Mouse (Mus musculus): ENCODE measurements around the gene R3hdm4. TPM values are rescaled to one million over a fixed set of nuclear protein-coding genes. Genes with fewer than 3 reads are reported as not detected.

Gene R3hdm4
- total and polyA plus RNA-seq, 3 experiments: 10.5 to 59.4 (median 22.3) TPM

DNA sequence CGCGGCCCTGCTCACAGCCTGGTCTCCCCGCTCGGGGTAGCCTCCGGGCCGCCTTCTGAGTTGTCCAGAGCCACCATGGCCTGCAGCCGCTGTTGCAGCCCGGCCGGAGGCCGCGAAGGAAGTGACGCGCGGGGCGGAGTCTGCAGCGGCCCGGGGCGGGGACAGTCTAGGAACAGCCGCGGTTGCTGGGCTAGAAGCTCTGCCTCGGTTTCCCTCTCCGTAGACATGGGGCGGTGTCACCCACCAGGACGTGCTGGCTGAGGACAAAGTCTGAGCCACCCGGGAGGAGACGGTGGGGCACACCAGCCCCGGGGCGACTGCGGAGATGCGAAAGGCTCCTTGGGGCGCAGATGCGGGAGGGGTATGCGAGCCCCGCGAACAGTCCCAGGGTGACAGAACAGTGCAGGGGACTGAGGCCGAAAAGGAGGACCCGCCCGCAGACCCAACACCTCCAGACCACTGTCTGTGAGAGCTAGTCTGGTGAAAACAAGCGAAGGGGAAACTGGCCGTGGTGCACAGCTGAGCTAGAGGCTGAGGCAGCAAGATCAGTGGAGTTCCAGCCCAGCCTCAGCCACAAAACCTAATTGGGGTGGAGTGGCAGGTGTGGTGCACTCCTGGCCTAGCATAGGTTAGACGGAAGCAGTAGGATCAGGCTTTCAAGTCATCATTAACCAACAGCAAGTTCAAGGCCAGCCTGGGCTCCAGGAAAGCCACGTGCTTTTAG is 4.0 kb downstream of the R3hdm4 start, which contains the start of gene Kiss1r:
Gene Kiss1r (plus strand): TSS at position 164 of the 724 bp plus-strand sequence.
- H3K4me1 ChIP-seq (ENCODE audit: control insufficient read depth in 1 of 2, insufficient read depth in 2 of 2): peaks cover 10 to 30% of the 10 kb centered on the region in 2 experiments
- H3K79me2 ChIP-seq (replicated peaks; ENCODE audit: control insufficient read depth, extremely low read depth, insufficient read depth, poor library complexity, severe bottlenecking): no peaks in the 10 kb centered on the region; the same call in 1 of the 2 replicates
- H3K9me3 ChIP-seq (replicated peaks; ENCODE audit: low read length): peaks cover 4% of the 10 kb centered on the region
- peak within 1 kb of the TSS; percentile 55 for H3K4me2 ChIP-seq (ENCODE audit: insufficient read depth, low read depth, poor library complexity, severe bottlenecking)
- peak within 1 kb of the TSS; percentile 83 to 93 (median 87) for H3K4me3 ChIP-seq (replicated peaks in 1 of 3; ENCODE audit: low read depth in 2 of 3, low read length in 2 of 3, poor library complexity in 1 of 3)
- in situ Hi-C loops (cut with MboI; ENCODE audit: low pct_ligation_motif_present, low pct_unique_long_range_greater_than_20kb, low sequenced_read_pairs): no loop called here
- H3K27me3 ChIP-seq (replicated peaks): no peaks in the 10 kb centered on the region
- DNase-seq (ENCODE audit: extremely low read depth): peak; percentile 64
- peak within 1 kb of the TSS; percentile 94 for H3K9ac ChIP-seq (ENCODE audit: insufficient read depth, low read depth)
- peak; percentile 70 for TF ChIP-seq HCFC1 (IDR thresholded peaks at IDR 0.05; ENCODE audit: low read depth, low read length)
- TF ChIP-seq NRF1 (IDR thresholded peaks at IDR 0.05; ENCODE audit: low read depth, low read length): 0 out of 2 replicates have a peak, but pooled peaks have one; percentile 9
- TF ChIP-seq JUND (conservative IDR thresholded peaks at IDR 0.05; ENCODE audit: low read depth, low read length): no peak
- TF ChIP-seq TCF12 (IDR thresholded peaks at IDR 0.05; ENCODE audit: low read depth, low read length): peak; percentile 88
- no peak for TF ChIP-seq SIN3A (IDR thresholded peaks at IDR 0.05; ENCODE audit: low read length)
- TF ChIP-seq CHD2 (IDR thresholded peaks at IDR 0.05; ENCODE audit: low read length): no peak
- TF ChIP-seq POLR2A (IDR thresholded peaks at IDR 0.05; ENCODE audit: low read depth, low read length): peak; percentile 95
- no peak for TF ChIP-seq USF1 (IDR thresholded peaks at IDR 0.05; ENCODE audit: low read depth, low read length)
- no peak for TF ChIP-seq UBTF (IDR thresholded peaks at IDR 0.05; ENCODE audit: low read depth, low read length)
- TF ChIP-seq TBP (conservative IDR thresholded peaks at IDR 0.05; ENCODE audit: low read depth, low read length): 0 out of 2 replicates have a peak, but pooled peaks have one; percentile 28
- TF ChIP-seq NELFE (IDR thresholded peaks at IDR 0.05; ENCODE audit: low read depth, low read length): peak; percentile 92
- peak; percentile 40; the same call in 1 of the 2 replicates for TF ChIP-seq ZMIZ1 (IDR thresholded peaks at IDR 0.05; ENCODE audit: low read depth, low read length)
- TF ChIP-seq MXI1 (IDR thresholded peaks at IDR 0.05; ENCODE audit: low read depth, low read length): peak; percentile 53
- no peak within 1 kb of the TSS for H3K27ac ChIP-seq (ENCODE audit: insufficient read depth, low read depth)
- peaks cover 0 to 21% of the 10 kb centered on the region in 2 experiments for H3K36me3 ChIP-seq (replicated peaks in 1 of 2; ENCODE audit: control insufficient read depth in 1 of 2, insufficient read depth in 1 of 2, low read length in 1 of 2)
- dilution Hi-C loops (cut with MboI; ENCODE audit: extremely low pct_ligation_motif_present, extremely low pct_unique_long_range_greater_than_20kb, low sequenced_read_pairs): no loop called here

DNA sequence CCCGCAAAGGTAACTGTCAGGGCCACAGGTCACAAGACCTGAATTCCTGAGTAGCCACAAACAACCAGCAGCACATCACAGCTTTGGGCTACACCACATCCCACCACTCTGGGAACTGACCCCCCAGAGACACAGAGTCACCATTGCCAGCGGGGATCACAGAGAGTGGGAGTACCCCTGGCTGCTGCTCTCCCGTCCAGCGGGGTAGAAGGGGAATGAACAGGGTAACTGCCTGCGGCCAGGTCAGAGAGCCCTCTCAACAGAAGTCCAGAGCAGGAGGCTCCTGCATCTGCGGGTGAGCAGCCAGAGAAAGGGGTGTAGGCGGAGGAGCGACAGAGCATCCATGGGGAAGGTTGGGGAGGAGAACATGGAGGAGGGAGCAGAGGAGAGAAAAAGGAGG is 4.9 kb downstream of the R3hdm4 start:
- Histone ChIP-seq H3K4me1 (ENCODE audit: control insufficient read depth in 1 of 2, insufficient read depth in 2 of 2) (peaks cover 10 to 30% of the 10 kb centered on the region in 2 experiments), H3K27ac (ENCODE audit: insufficient read depth, low read depth) (no peak overlapping the region), H3K36me3 (replicated peaks in 1 of 2; ENCODE audit: control insufficient read depth in 1 of 2, insufficient read depth in 1 of 2, low read length in 1 of 2) (peaks cover 4 to 30% of the 10 kb centered on the region in 2 experiments), H3K27me3 (replicated peaks) (no peaks in the 10 kb centered on the region), H3K79me2 (replicated peaks; ENCODE audit: control insufficient read depth, extremely low read depth, insufficient read depth, poor library complexity, severe bottlenecking) (no peaks in the 10 kb centered on the region; the same call in 1 of the 2 replicates), H3K9ac (ENCODE audit: insufficient read depth, low read depth) (peak overlapping the region; percentile 94), H3K4me2 (ENCODE audit: insufficient read depth, low read depth, poor library complexity, severe bottlenecking) (peak overlapping the region; percentile 55), H3K4me3 (replicated peaks in 1 of 3; ENCODE audit: low read depth in 2 of 3, low read length in 2 of 3, poor library complexity in 1 of 3) (peak overlapping the region; percentile 83 to 93 (median 87)), H3K9me3 (replicated peaks; ENCODE audit: low read length) (no peaks in the 10 kb centered on the region)
- TF ChIP-seq ZKSCAN1 (IDR thresholded peaks at IDR 0.05; ENCODE audit: borderline replicate concordance, low read depth, low read length) (no peak), ETS1 (conservative IDR thresholded peaks at IDR 0.05; ENCODE audit: low read depth, low read length) (no peak), TBP (conservative IDR thresholded peaks at IDR 0.05; ENCODE audit: low read depth, low read length) (no peak), JUND (conservative IDR thresholded peaks at IDR 0.05; ENCODE audit: low read depth, low read length) (no peak), SMC3 (IDR thresholded peaks at IDR 0.05; ENCODE audit: low read depth, low read length) (no peak), BHLHE40 (IDR thresholded peaks at IDR 0.05; ENCODE audit: low read depth, low read length) (no peak), PAX5 (IDR thresholded peaks at IDR 0.05; ENCODE audit: low read length) (no peak), POLR2AphosphoS2 (IDR thresholded peaks at IDR 0.05; ENCODE audit: low read depth, low read length) (no peak), UBTF (IDR thresholded peaks at IDR 0.05; ENCODE audit: low read depth, low read length) (no peak)
- no peak for DNase-seq (ENCODE audit: extremely low read depth)
- in situ Hi-C loops (cut with MboI; ENCODE audit: low pct_ligation_motif_present, low pct_unique_long_range_greater_than_20kb, low sequenced_read_pairs) (no loop called here), dilution Hi-C loops (cut with MboI; ENCODE audit: extremely low pct_ligation_motif_present, extremely low pct_unique_long_range_greater_than_20kb, low sequenced_read_pairs) (no loop called here)

Measured in CH12.LX (cell line).